Mouse (Mus musculus): Measurements from ENCODE around the gene Spsb1. TPM values are rescaled to one million over a fixed set of nuclear protein-coding genes. Genes with fewer than 3 reads are reported as not detected.

The Spsb1 gene
- polyA plus RNA-seq, 1 experiment from 2014 or later: 15.9 TPM

DNA sequence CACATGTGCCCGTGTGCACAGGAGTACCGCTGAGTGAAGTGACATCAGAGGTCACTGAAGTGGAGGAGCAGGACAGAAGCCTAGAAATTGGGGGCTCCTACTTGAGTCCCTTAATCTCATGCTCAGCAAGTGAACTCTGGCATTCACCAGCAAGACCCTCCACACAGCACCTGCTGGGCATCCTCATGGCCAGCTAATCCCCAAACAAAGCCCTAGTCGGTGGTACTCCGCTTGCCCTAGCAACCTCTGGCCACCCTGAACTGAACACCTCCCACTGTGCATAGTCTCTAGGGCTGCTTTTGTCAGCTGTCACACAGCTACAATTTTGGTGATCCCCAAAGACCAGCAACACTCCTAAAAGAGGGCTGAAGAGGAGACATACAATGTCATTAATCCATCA, 44.3 kb downstream of the Spsb1 start:
- Histone ChIP-seq H3K4me3 (ENCODE audit: low read depth, low read length) (no peak overlapping the region), H3K4me1 (ENCODE audit: control insufficient read depth, insufficient read depth, low read length) (peaks cover 19% of the 10 kb centered on the region), H3K9me3 (ENCODE audit: control insufficient read depth, low read depth, low read length) (no peaks in the 10 kb centered on the region), H3K27me3 (ENCODE audit: control insufficient read depth, insufficient read depth, low read length) (no peaks in the 10 kb centered on the region), H3K27ac (ENCODE audit: low read length) (no peak overlapping the region), H3K9ac (replicated peaks; ENCODE audit: low read depth, low read length) (no peak overlapping the region), H3K4me2 (replicated peaks; ENCODE audit: low read depth, low read length) (no peak overlapping the region), H3K36me3 (ENCODE audit: control insufficient read depth, insufficient read depth, low read length) (peaks cover 6% of the 10 kb centered on the region; the same call in 1 of the 2 replicates)
- 86% methylated on average over 4 of the region's 4 CpGs for WGBS
- no peak for ATAC-seq (ENCODE audit: insufficient number of reproducible peaks, insufficient read depth, low FRiP score, low read depth)

DNA sequence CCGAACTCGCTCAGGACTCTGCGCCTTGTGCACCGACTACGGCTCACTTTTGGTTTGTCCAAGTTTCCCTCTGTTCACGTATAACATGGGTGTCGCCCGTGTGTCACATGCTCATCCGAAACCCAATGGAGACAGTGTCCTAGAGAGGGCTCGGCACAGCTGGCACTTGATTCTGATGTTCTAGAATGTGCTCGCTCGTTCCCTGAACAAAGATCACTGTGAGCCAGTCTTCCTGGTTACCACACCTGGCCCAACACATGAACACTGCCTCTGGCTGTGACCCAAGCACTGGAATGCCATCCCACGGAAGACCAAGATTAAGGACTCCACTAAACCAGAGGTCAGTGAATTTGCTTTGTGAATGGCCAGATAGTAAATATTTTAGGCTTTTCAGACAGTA, 45.3 kb downstream of the Spsb1 start:
- Histone ChIP-seq H3K9me3 (ENCODE audit: control insufficient read depth, low read depth, low read length) (no peaks in the 10 kb centered on the region), H3K36me3 (ENCODE audit: control insufficient read depth, insufficient read depth, low read length) (peaks cover 6% of the 10 kb centered on the region; the same call in 1 of the 2 replicates), H3K27me3 (ENCODE audit: control insufficient read depth, insufficient read depth, low read length) (no peaks in the 10 kb centered on the region), H3K4me1 (ENCODE audit: control insufficient read depth, insufficient read depth, low read length) (peaks cover 19% of the 10 kb centered on the region), H3K4me3 (ENCODE audit: low read depth, low read length) (no peak overlapping the region), H3K27ac (ENCODE audit: low read length) (no peak overlapping the region), H3K9ac (replicated peaks; ENCODE audit: low read depth, low read length) (no peak overlapping the region), H3K4me2 (replicated peaks; ENCODE audit: low read depth, low read length) (no peak overlapping the region)
- WGBS: 80% methylated on average over 13 of the region's 13 CpGs
- ATAC-seq (ENCODE audit: insufficient number of reproducible peaks, insufficient read depth, low FRiP score, low read depth): no peak

GRCm38 (mm10) chr4:149908923-149909322, 45.9 kb downstream of the Spsb1 start:
- no peak overlapping the region for H3K27ac ChIP-seq (ENCODE audit: low read length)
- no peaks in the 10 kb centered on the region for H3K27me3 ChIP-seq (ENCODE audit: control insufficient read depth, insufficient read depth, low read length)
- H3K9me3 ChIP-seq (ENCODE audit: control insufficient read depth, low read depth, low read length): no peaks in the 10 kb centered on the region
- H3K36me3 ChIP-seq (ENCODE audit: control insufficient read depth, insufficient read depth, low read length): peaks cover 6% of the 10 kb centered on the region; the same call in 1 of the 2 replicates
- WGBS: 74% methylated on average over 7 of the region's 7 CpGs
- no peak for ATAC-seq (ENCODE audit: insufficient number of reproducible peaks, insufficient read depth, low FRiP score, low read depth)
- H3K4me2 ChIP-seq (replicated peaks; ENCODE audit: low read depth, low read length): no peak overlapping the region
- no peak overlapping the region for H3K9ac ChIP-seq (replicated peaks; ENCODE audit: low read depth, low read length)
- no peak overlapping the region for H3K4me3 ChIP-seq (ENCODE audit: low read depth, low read length)
- H3K4me1 ChIP-seq (ENCODE audit: control insufficient read depth, insufficient read depth, low read length): peaks cover 15% of the 10 kb centered on the region

GRCm38 (mm10) chr4:149907656-149908055, 47.2 kb downstream of the Spsb1 start:
- no peak overlapping the region for H3K4me3 ChIP-seq (ENCODE audit: low read depth, low read length)
- no peak for ATAC-seq (ENCODE audit: insufficient number of reproducible peaks, insufficient read depth, low FRiP score, low read depth)
- H3K27ac ChIP-seq (ENCODE audit: low read length): no peak overlapping the region
- H3K27me3 ChIP-seq (ENCODE audit: control insufficient read depth, insufficient read depth, low read length): no peaks in the 10 kb centered on the region
- WGBS: 49% methylated on average over 7 of the region's 7 CpGs
- H3K4me1 ChIP-seq (ENCODE audit: control insufficient read depth, insufficient read depth, low read length): peaks cover 10% of the 10 kb centered on the region; the same call in 1 of the 2 replicates
- H3K4me2 ChIP-seq (replicated peaks; ENCODE audit: low read depth, low read length): no peak overlapping the region
- H3K9me3 ChIP-seq (ENCODE audit: control insufficient read depth, low read depth, low read length): no peaks in the 10 kb centered on the region
- no peak overlapping the region for H3K9ac ChIP-seq (replicated peaks; ENCODE audit: low read depth, low read length)
- peaks cover 6% of the 10 kb centered on the region; the same call in 1 of the 2 replicates for H3K36me3 ChIP-seq (ENCODE audit: control insufficient read depth, insufficient read depth, low read length)

- Histone ChIP-seq H3K4me3 (ENCODE audit: low read depth, low read length) (no peak overlapping the region), H3K4me1 (ENCODE audit: control insufficient read depth, insufficient read depth, low read length) (peaks cover 10% of the 10 kb centered on the region; the same call in 1 of the 2 replicates), H3K27me3 (ENCODE audit: control insufficient read depth, insufficient read depth, low read length) (no peaks in the 10 kb centered on the region), H3K4me2 (replicated peaks; ENCODE audit: low read depth, low read length) (no peak overlapping the region), H3K9me3 (ENCODE audit: control insufficient read depth, low read depth, low read length) (no peaks in the 10 kb centered on the region), H3K9ac (replicated peaks; ENCODE audit: low read depth, low read length) (no peak overlapping the region), H3K27ac (ENCODE audit: low read length) (no peak overlapping the region), H3K36me3 (ENCODE audit: control insufficient read depth, insufficient read depth, low read length) (peaks cover 6% of the 10 kb centered on the region; the same call in 1 of the 2 replicates)
- WGBS: 30% methylated on average over 13 of the region's 13 CpGs
- no peak for ATAC-seq (ENCODE audit: insufficient number of reproducible peaks, insufficient read depth, low FRiP score, low read depth)
Observed at GRCm38 (mm10) chr4:149906921-149907320, 47.9 kb downstream of the Spsb1 start.

DNA sequence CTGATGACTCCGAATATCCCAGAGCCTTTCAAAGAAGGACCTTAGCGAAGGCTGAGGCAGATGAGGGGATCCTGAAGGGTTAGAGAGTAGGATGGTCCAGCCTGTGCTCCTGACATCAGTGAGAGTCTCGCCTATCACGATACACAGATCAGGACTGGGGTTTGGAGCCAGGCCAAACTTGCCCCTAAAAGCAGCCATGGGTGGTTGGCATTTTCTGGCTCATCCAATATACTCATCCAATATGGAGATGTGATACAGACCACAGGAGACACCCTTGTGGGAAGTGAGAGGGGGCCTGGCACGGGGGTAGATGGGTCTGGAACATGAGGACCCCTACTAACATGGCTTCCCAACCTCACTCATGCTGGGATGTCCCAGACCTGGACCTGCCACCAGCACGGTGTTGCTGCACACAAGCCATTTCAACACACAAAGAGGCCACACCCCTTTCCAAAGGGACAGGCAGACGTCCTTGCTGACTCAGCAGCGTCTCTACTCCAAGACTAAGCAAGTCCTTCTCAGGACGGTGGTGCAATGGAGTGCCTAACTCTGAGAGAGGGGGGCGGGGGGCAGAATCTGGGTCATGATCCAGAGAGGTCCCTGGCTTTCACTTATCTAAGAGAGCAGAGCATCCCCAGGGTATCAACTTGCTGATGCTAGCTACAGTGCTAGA, 49.4 kb downstream of the Spsb1 start:
- Histone ChIP-seq H3K4me1 (ENCODE audit: control insufficient read depth, insufficient read depth, low read length) (peaks cover 10% of the 10 kb centered on the region; the same call in 1 of the 2 replicates), H3K36me3 (ENCODE audit: control insufficient read depth, insufficient read depth, low read length) (peaks cover 6% of the 10 kb centered on the region; the same call in 1 of the 2 replicates), H3K9me3 (ENCODE audit: control insufficient read depth, low read depth, low read length) (no peaks in the 10 kb centered on the region), H3K4me3 (ENCODE audit: low read depth, low read length) (no peak overlapping the region), H3K9ac (replicated peaks; ENCODE audit: low read depth, low read length) (no peak overlapping the region), H3K27ac (ENCODE audit: low read length) (no peak overlapping the region), H3K4me2 (replicated peaks; ENCODE audit: low read depth, low read length) (no peak overlapping the region), H3K27me3 (ENCODE audit: control insufficient read depth, insufficient read depth, low read length) (no peaks in the 10 kb centered on the region)
- no peak for ATAC-seq (ENCODE audit: insufficient number of reproducible peaks, insufficient read depth, low FRiP score, low read depth)
- WGBS: 83% methylated on average over 10 of the region's 10 CpGs

GRCm38 (mm10) chr4:149903026-149903425, 51.8 kb downstream of the Spsb1 start:
- H3K9ac ChIP-seq (replicated peaks; ENCODE audit: low read depth, low read length): no peak overlapping the region
- no peak for ATAC-seq (ENCODE audit: insufficient number of reproducible peaks, insufficient read depth, low FRiP score, low read depth)
- no peaks in the 10 kb centered on the region for H3K27me3 ChIP-seq (ENCODE audit: control insufficient read depth, insufficient read depth, low read length)
- no peak overlapping the region for H3K4me3 ChIP-seq (ENCODE audit: low read depth, low read length)
- no peaks in the 10 kb centered on the region for H3K9me3 ChIP-seq (ENCODE audit: control insufficient read depth, low read depth, low read length)
- peaks cover 6% of the 10 kb centered on the region; the same call in 1 of the 2 replicates for H3K36me3 ChIP-seq (ENCODE audit: control insufficient read depth, insufficient read depth, low read length)
- 51% methylated on average over 5 of the region's 5 CpGs for WGBS
- H3K4me2 ChIP-seq (replicated peaks; ENCODE audit: low read depth, low read length): no peak overlapping the region
- H3K4me1 ChIP-seq (ENCODE audit: control insufficient read depth, insufficient read depth, low read length): peaks cover 5% of the 10 kb centered on the region; the same call in 1 of the 2 replicates
- no peak overlapping the region for H3K27ac ChIP-seq (ENCODE audit: low read length)

- ATAC-seq (ENCODE audit: insufficient number of reproducible peaks, insufficient read depth, low FRiP score, low read depth): no peak
- Histone ChIP-seq H3K36me3 (ENCODE audit: control insufficient read depth, insufficient read depth, low read length) (peaks cover 2% of the 10 kb centered on the region; the same call in 1 of the 2 replicates), H3K9me3 (ENCODE audit: control insufficient read depth, low read depth, low read length) (no peaks in the 10 kb centered on the region), H3K9ac (replicated peaks; ENCODE audit: low read depth, low read length) (no peak overlapping the region), H3K27ac (ENCODE audit: low read length) (no peak overlapping the region), H3K4me1 (ENCODE audit: control insufficient read depth, insufficient read depth, low read length) (no peaks in the 10 kb centered on the region), H3K4me3 (ENCODE audit: low read depth, low read length) (no peak overlapping the region), H3K27me3 (ENCODE audit: control insufficient read depth, insufficient read depth, low read length) (no peaks in the 10 kb centered on the region), H3K4me2 (replicated peaks; ENCODE audit: low read depth, low read length) (no peak overlapping the region)
- WGBS: 72% methylated on average over 3 of the region's 3 CpGs
Observed at GRCm38 (mm10) chr4:149901349-149901782, 53.5 kb downstream of the Spsb1 start.

Data from stomach, embryonic 14.5 days (tissue).